Mouse (Mus musculus): ENCODE data around the gene Hbp1.

DNA sequence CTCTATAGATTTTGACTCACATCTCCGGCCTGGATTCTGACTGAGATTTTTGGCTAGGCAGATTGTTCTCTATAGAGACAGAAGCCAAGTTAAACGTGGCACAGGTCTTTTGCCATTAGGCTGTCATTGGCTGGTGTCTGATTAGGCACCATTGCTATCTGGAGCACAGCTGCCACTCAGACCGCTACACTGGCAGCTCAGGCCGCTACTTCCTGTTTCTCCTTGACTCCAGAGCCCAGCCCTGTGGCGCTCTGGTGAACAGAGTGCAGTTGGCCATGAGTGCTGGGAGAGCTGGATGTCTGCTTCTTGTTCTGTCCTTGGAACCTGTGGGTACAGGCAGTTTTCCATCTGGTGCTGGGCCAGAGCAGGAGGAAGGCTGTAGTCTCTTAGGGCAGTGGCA lies 33.1 kb downstream of the Hbp1 start:
- TF ChIP-seq CTCF (IDR thresholded peaks at IDR 0.05; ENCODE audit: extremely low read depth, insufficient read depth, insufficient read length, insufficient replicate concordance) (no peak), POLR2A (IDR thresholded peaks at IDR 0.05; ENCODE audit: low read depth, low read length) (no peak)

Data from spleen, adult 2 months (tissue).